Mouse (Mus musculus) gastrocnemius, adult 18-20 months (tissue): ENCODE measurements at regions not wholly inside any gene's neighbourhood (a gene's known extent, or its start where the extent isn't known, plus 50 kb on each side); places are given as distances from the start of the nearest gene placed in this dataset.

Experiments used
- DNase-seq: peaks from one replicate; pipeline ENCODE4 v3.0.0; 2021; ENCODE audit warnings: low spot score

- no peak for DNase-seq
Measured at GRCm38 (mm10) chr12:25785646-25786606, 629.1 kb downstream of the Rnf144a start.

- no peak for DNase-seq
Measured at GRCm38 (mm10) chr12:25784401-25784800, 630.7 kb downstream of the Rnf144a start.

- DNase-seq = no peak
Measured at GRCm38 (mm10) chr12:25782972-25783717, 631.9 kb downstream of the Rnf144a start.

- peak; percentile 61 for DNase-seq
Measured at GRCm38 (mm10) chr12:25771856-25772255, 643.2 kb downstream of the Rnf144a start.

- DNase-seq = no peak
Measured at GRCm38 (mm10) chr12:25768644-25769043, 646.4 kb downstream of the Rnf144a start.

- DNase-seq = no peak
Measured at GRCm38 (mm10) chr12:25763061-25763460, 652.0 kb downstream of the Rnf144a start.

GRCm38 (mm10) chr12:25757014-25757413 is 658.0 kb downstream of the Rnf144a start:
- DNase-seq = no peak

GRCm38 (mm10) chr12:25733801-25734200 is 636.9 kb upstream of the Id2 start:
- no peak for DNase-seq

- DNase-seq = no peak
Measured at GRCm38 (mm10) chr12:25725774-25726173, 628.8 kb upstream of the Id2 start.

GRCm38 (mm10) chr12:25711186-25711585 is 614.2 kb upstream of the Id2 start:
- no peak for DNase-seq

- no peak for DNase-seq
Measured at GRCm38 (mm10) chr12:25703023-25703400, 606.1 kb upstream of the Id2 start.

GRCm38 (mm10) chr12:25702176-25703022 is 605.5 kb upstream of the Id2 start:
- DNase-seq = no peak

GRCm38 (mm10) chr12:25687063-25687462 is 590.1 kb upstream of the Id2 start:
- no peak for DNase-seq

- DNase-seq = no peak
Measured at GRCm38 (mm10) chr12:25676631-25677030, 579.7 kb upstream of the Id2 start.

- DNase-seq = no peak
Measured at GRCm38 (mm10) chr12:25668336-25668735, 571.4 kb upstream of the Id2 start.

- no peak for DNase-seq
Measured at GRCm38 (mm10) chr12:25654456-25654855, 557.5 kb upstream of the Id2 start.

GRCm38 (mm10) chr12:25650237-25650636 is 553.3 kb upstream of the Id2 start:
- no peak for DNase-seq

- no peak for DNase-seq
Measured at GRCm38 (mm10) chr12:25628081-25628480, 531.1 kb upstream of the Id2 start.

GRCm38 (mm10) chr12:25625858-25626257 is 528.9 kb upstream of the Id2 start:
- DNase-seq = no peak

GRCm38 (mm10) chr12:25623449-25623848 is 526.5 kb upstream of the Id2 start:
- DNase-seq = no peak

GRCm38 (mm10) chr12:25621142-25621541 is 524.2 kb upstream of the Id2 start:
- DNase-seq = peak; percentile 4

- no peak for DNase-seq
Measured at GRCm38 (mm10) chr12:25617521-25617920, 520.6 kb upstream of the Id2 start.
